In genomic region chr5:21645439-21646132, GRCm38 (mm10) we compare ENCODE assay signal across 8 mouse cellular contexts. TPM values are rescaled to one million over a fixed set of nuclear protein-coding genes. Genes with fewer than 3 reads are reported as not detected.
DNase-seq lines count a peak whose midpoint lies in the region; ATAC-seq and TF ChIP-seq lines count a peak whose summit lies in the region.

Gene Fbxl13 (minus strand): TSS chr5:21645634.
Gene Armc10 (plus strand): TSS chr5:21645813.

- peak; percentile 86 for DNase-seq in WW6 (ENCODE audit: low read depth, low spot score)
- peak; percentile 63 to 84 for DNase-seq in cerebellum, postnatal 4 days (ENCODE audit: low spot score in 2 of 2)
- peak; percentile 79 for DNase-seq in gastrocnemius, adult 18-20 months (ENCODE audit: low spot score)
- DNase-seq in hindbrain, postnatal 0 days (ENCODE audit: low spot score): peak; percentile 95
- peak; percentile 79 to 84 for DNase-seq in left cerebral cortex, adult 2 months (ENCODE audit: extremely low spot score in 1 of 2, low spot score in 2 of 2)
- DNase-seq in right cerebral cortex, adult 2 months (ENCODE audit: low spot score in 2 of 2): peak; percentile 89 to 93
- DNase-seq in urinary bladder, postnatal 14 days (ENCODE audit: low spot score): peak; percentile 88

- H3K36me3 ChIP-seq in hindbrain, postnatal 0 days (ENCODE audit: insufficient read depth, low read length): peaks cover 20% of the 10 kb centered on the region

- intact Hi-C loops in left cerebral cortex, adult 2 months (cut with DNase I): loop anchor here (10.0 kb wide), 1 partner anchor 591 kb away; the partner anchor contains the start of gene Ptpn12

- TF ChIP-seq CTCF in hindbrain, postnatal 0 days (IDR thresholded peaks at IDR 0.05; ENCODE audit: low read depth): peak; percentile 50
- TF ChIP-seq CTCF in left cerebral cortex, adult 2 months (IDR thresholded peaks at IDR 0.05): no peak; the same call in none of the 2 replicates

- H3K27ac ChIP-seq in hindbrain, postnatal 0 days: peak within 1 kb of the TSS; percentile 81
- H3K27ac ChIP-seq in left cerebral cortex, adult 2 months: peak within 1 kb of the TSS; percentile 76

- 2% methylated on average over 27 of the region's 40 CpGs for WGBS in hindbrain, postnatal 0 days

- peak; percentile 97 for ATAC-seq in hindbrain, postnatal 0 days
- ATAC-seq in megakaryocyte, adult 5-6 weeks (ENCODE audit: poor library complexity, severe bottlenecking): peak; percentile 89

- no peaks in the 10 kb centered on the region for H3K9me3 ChIP-seq in hindbrain, postnatal 0 days (ENCODE audit: low read length)

- peak within 1 kb of the TSS; percentile 87 for H3K4me3 ChIP-seq in hindbrain, postnatal 0 days (ENCODE audit: low read length)
- H3K4me3 ChIP-seq in left cerebral cortex, adult 2 months: peak within 1 kb of the TSS; percentile 73

- H3K4me1 ChIP-seq in hindbrain, postnatal 0 days (ENCODE audit: insufficient read depth, low read length): no peaks in the 10 kb centered on the region

- H3K4me2 ChIP-seq in hindbrain, postnatal 0 days (ENCODE audit: low read depth, low read length): peak within 1 kb of the TSS; percentile 88

- no peaks in the 10 kb centered on the region for H3K27me3 ChIP-seq in hindbrain, postnatal 0 days (ENCODE audit: insufficient read depth, low read length)

- peak within 1 kb of the TSS; percentile 86 for H3K9ac ChIP-seq in hindbrain, postnatal 0 days (replicated peaks; ENCODE audit: low read length)

RNA-seq across cellular contexts. Expression of gene Fbxl13, which starts in this region (rescaled TPM):
- total RNA-seq in gastrocnemius, adult 18-20 months (2021): not detected
- 0.16 and 0.25 TPM in 2 replicates for total RNA-seq in hindbrain, postnatal 0 days (2014; rRNA removed)
- 0.16 and 0.23 TPM in 2 replicates for polyA plus RNA-seq in hindbrain, postnatal 0 days (2015; fragmentation: Nextera tagmentation; extraction: Ambion mirVana)
- total RNA-seq in left cerebral cortex, adult 2 months (2021): under 1 TPM; 0.18 to 0.19 TPM
- 0.23 TPM in 1 of 2 replicates, not detected in the other for total RNA-seq in megakaryocyte, adult 5-6 weeks (2015)
- not detected in 2 replicates for total RNA-seq in megakaryocyte, adult 5-6 weeks (2017)

RNA-seq across cellular contexts. Expression of gene Armc10, which starts in this region (rescaled TPM):
- 1 to 10 TPM; 4.4 to 4.7 TPM for total RNA-seq in gastrocnemius, adult 18-20 months (2021)
- total RNA-seq in hindbrain, postnatal 0 days (2014; rRNA removed): 77.9 and 78.7 TPM in 2 replicates
- polyA plus RNA-seq in hindbrain, postnatal 0 days (2015; fragmentation: Nextera tagmentation; extraction: Ambion mirVana): 32.8 and 34.4 TPM in 2 replicates
- total RNA-seq in left cerebral cortex, adult 2 months (2021): 10 to 100 TPM; 19.2 to 20.9 TPM
- 27.5 and 33.1 TPM in 2 replicates for total RNA-seq in megakaryocyte, adult 5-6 weeks (2015)
- 27.0 and 30.3 TPM in 2 replicates for total RNA-seq in megakaryocyte, adult 5-6 weeks (2017)

Comparison
In these comparisons a context has a peak if more than half of its experiments do, and no peak if none do; other contexts are left out.
1. Peak in every context shown above with its lines: DNase-seq, ATAC-seq, H3K4me3 ChIP-seq and H3K27ac ChIP-seq.